Mouse (Mus musculus) thymus, adult 2 months (tissue): Measurements from ENCODE around the gene Fut8. TPM values are rescaled to one million over a fixed set of nuclear protein-coding genes. Genes with fewer than 3 reads are reported as not detected.

Experiments
- DNase-seq: peaks from one replicate; pipeline ENCODE4 v3.0.0; 2021
- H3K27ac ChIP-seq: fragments of 200-500 bp; 2 replicates; pipeline ENCODE4 v1.5.1; 2012; ENCODE audit warnings: low read length, control low read depth; ENCODE audit not compliant: control insufficient read depth, insufficient read depth
- H3K27me3 ChIP-seq: fragments of 200-500 bp; 2 replicates; pipeline ENCODE4 v1.6.1; 2012; ENCODE audit warnings: mild to moderate bottlenecking, low read length, moderate library complexity, mixed read lengths; ENCODE audit not compliant: control insufficient read depth, insufficient read depth
- H3K36me3 ChIP-seq: fragments of 200-500 bp; 2 replicates; pipeline ENCODE4 v1.6.1; 2012; ENCODE audit warnings: mild to moderate bottlenecking, low read length, moderate library complexity; ENCODE audit not compliant: control insufficient read depth, insufficient read depth
- H3K4me1 ChIP-seq: fragments of 200-500 bp; replicated peaks from 2 replicates; pipeline ENCODE4 v1.6.1; 2012; ENCODE audit warnings: low read length; ENCODE audit not compliant: control insufficient read depth, insufficient read depth
- H3K4me3 ChIP-seq: fragments of 200-500 bp; 2 replicates; pipeline ENCODE4 v1.5.1; 2012; ENCODE audit warnings: mild to moderate bottlenecking, low read length, control low read depth, moderate library complexity; ENCODE audit not compliant: control insufficient read depth, insufficient read depth
- CTCF ChIP-seq: fragments of 200-500 bp; IDR thresholded peaks from 2 replicates; pipeline ENCODE4 v1.5.1; 2012; ENCODE audit warnings: mild to moderate bottlenecking, control low read depth, low read length, moderate library complexity, borderline replicate concordance; ENCODE audit not compliant: control insufficient read depth, poor library complexity, insufficient read depth; ENCODE audit errors: extremely low read depth
- POLR2A ChIP-seq: fragments of 200-500 bp; IDR thresholded peaks from 2 replicates; pipeline ENCODE4 v1.6.1; 2012; ENCODE audit warnings: mild to moderate bottlenecking, low read length, control low read depth, moderate library complexity; ENCODE audit not compliant: control insufficient read depth, poor library complexity, insufficient read depth; ENCODE audit errors: extremely low read depth
- WGBS: fragments of 180-500 bp; shearing (Covaris S2); methylation state at CpG from one replicate; pipeline ENCODE4 v1.1.7; 2018; 5-methylcytosine and 5-hydroxymethylcytosine counted together
- polyA plus RNA-seq: library from polyadenylated mRNA; depleted of rRNA; stranded (reverse); fragments of >200 nt; gene quantifications from 2 replicates; pipeline ENCODE4 v1.2.3, GENCODE M21; 2012

Gene Fut8
- polyA plus RNA-seq, 1 experiment, result 10.8 TPM

DNA sequence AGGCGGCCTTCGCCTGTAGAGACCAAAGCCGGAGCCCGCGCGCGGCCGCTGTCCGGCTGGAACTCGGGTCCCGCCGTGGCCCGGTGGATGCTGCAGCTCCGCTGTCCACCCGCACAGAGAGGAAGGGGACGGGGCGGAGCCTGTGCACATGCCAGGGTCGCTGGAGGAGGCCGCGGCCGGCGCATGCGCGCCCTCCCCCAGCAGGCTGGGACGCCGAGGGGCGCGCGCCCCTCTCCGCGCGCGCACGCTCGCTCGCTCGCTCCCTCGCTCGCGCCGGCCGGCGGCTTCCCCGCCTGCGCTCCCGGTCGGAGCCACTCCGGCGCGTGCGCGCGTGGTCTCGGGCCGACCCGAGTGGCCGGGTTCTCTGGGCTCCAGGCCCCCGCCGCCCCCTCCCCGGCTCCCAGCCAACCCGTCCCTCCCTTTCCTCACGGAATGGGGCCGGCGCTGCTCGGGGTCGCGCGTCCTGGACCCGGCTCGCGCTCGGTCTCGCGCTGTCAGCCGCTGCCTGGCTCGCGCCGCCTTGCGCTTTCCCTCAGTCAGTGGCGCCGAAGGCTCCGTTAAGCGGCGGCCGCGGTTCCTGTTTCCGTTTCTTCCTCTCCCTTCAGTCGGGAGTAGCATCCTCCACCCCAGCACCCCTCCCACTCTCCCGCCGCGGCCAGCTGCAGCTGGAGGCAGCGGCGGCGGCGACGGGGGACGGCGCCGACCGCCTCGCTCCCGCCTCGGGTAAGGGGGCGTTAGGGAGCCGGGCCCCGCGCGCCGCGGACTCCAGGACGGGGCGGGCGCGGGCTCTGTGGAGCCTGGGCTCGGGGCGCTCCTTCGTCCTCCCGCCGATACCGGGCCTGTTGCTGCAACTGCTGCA, 835 bp downstream of the Fut8 start:
- Histone ChIP-seq H3K36me3 (no peaks in the 10 kb centered on the region), H3K4me3 (peak overlapping the region; percentile 61), H3K27ac (peak overlapping the region; percentile 39), H3K27me3 (no peaks in the 10 kb centered on the region), H3K4me1 (peaks cover 3% of the 10 kb centered on the region; the same call in 1 of the 2 replicates)
- WGBS, result under 1% methylated on average over 118 of the region's 120 CpGs
- TF ChIP-seq POLR2A (peak; percentile 92), CTCF (peak; percentile 13; the same call in 1 of the 2 replicates)
- DNase-seq, result peak; percentile 91

DNA sequence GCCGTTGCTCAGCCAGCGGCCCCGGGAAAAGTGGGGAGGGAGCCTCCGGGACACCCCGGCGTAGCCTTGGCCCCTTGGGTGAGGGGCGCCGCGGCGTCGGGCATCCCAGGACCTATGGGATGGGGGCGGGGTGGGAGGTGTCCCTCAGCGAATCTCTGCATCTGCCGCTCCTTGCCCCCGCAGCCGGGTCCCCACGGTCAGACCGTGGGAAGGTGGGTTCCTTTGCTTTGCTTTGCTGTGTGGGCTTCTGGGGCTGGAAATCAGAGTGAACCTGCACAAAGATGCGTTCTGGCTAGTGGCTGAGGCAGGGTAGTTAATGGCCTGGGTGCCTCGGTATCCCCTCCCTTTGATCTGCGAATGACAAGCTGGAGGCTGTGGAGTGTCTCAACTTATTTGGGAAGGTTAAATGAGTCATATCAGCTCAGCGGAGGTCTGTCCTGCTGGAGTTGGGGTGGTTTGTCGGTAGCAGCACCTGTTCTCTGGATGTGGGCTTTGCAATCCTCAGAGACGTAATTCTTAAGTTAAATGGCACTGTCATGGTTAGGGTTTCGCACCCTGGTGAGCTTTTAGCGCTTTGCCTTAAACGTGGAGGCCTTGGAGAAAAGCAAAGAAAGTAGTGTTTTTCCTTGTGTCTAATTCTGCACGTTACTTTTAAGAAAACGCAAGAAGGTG, 1.6 kb downstream of the Fut8 start:
- no peak for DNase-seq

GRCm38 (mm10) chr12:77240372-77240771, 2.4 kb downstream of the Fut8 start:
- no peaks in the 10 kb centered on the region for H3K27me3 ChIP-seq
- no peak overlapping the region for H3K4me3 ChIP-seq
- TF ChIP-seq POLR2A (no peak), CTCF (no peak)
- WGBS, result 9% methylated on average over 6 of the region's 6 CpGs
- DNase-seq, result no peak
- peaks cover 3% of the 10 kb centered on the region; the same call in 1 of the 2 replicates for H3K4me1 ChIP-seq
- no peaks in the 10 kb centered on the region for H3K36me3 ChIP-seq
- H3K27ac ChIP-seq, result no peak overlapping the region

More for the DNA sequence above, 1.6 kb downstream of the Fut8 start:
- under 1% methylated on average over 29 of the region's 29 CpGs for WGBS
- TF ChIP-seq CTCF, result 0 out of 2 replicates have a peak, but pooled peaks have one; percentile 23
- no peak for TF ChIP-seq POLR2A
- Histone ChIP-seq H3K36me3 (no peaks in the 10 kb centered on the region), H3K4me1 (peaks cover 3% of the 10 kb centered on the region; the same call in 1 of the 2 replicates), H3K4me3 (peak overlapping the region; percentile 61), H3K27ac (peak overlapping the region; percentile 16; the same call in 1 of the 2 replicates), H3K27me3 (no peaks in the 10 kb centered on the region)

DNA sequence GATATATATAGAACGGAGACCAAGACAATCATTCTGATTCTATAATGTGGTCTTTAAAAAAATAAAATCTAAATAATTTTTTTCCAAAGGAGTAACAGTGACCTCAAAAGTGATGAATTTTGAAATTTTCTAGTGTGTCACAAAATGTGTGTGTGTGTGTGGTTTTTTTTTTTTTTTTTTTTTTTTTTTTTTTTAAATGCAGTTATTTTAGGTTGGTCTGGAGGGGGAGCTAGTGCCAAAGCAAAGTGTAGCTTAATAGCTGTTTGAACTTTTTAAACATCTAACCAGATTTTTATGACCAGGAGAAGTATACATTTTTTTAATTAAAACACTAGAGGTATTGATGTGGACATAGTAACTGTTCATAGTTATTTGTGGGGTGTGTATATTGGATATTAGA, 2.9 kb downstream of the Fut8 start:
- peaks cover 3% of the 10 kb centered on the region; the same call in 1 of the 2 replicates for H3K4me1 ChIP-seq
- H3K27me3 ChIP-seq, result no peaks in the 10 kb centered on the region
- peak; percentile 49 for DNase-seq
- H3K36me3 ChIP-seq, result no peaks in the 10 kb centered on the region
- H3K27ac ChIP-seq, result no peak overlapping the region
- 12% methylated on average over 1 of the region's 1 CpGs for WGBS
- H3K4me3 ChIP-seq, result no peak overlapping the region
- no peak for TF ChIP-seq CTCF

- H3K27me3 ChIP-seq, result no peaks in the 10 kb centered on the region
- H3K27ac ChIP-seq, result no peak overlapping the region
- no peaks in the 10 kb centered on the region for H3K36me3 ChIP-seq
- H3K4me3 ChIP-seq, result no peak overlapping the region
- no peaks in the 10 kb centered on the region for H3K4me1 ChIP-seq
- no peak for TF ChIP-seq CTCF
- no peak for TF ChIP-seq POLR2A
- peak; percentile 46 for DNase-seq
These were observed 24.7 kb downstream of the Fut8 start for GRCm38 (mm10) chr12:77262650-77263049.

- DNase-seq, result no peak
- no peaks in the 10 kb centered on the region for H3K27me3 ChIP-seq
- no peak overlapping the region for H3K27ac ChIP-seq
- no peak overlapping the region for H3K4me3 ChIP-seq
- H3K4me1 ChIP-seq, result no peaks in the 10 kb centered on the region
- WGBS, result 96% methylated on average over 2 of the region's 2 CpGs
- TF ChIP-seq CTCF (no peak), POLR2A (no peak)
- H3K36me3 ChIP-seq, result no peaks in the 10 kb centered on the region
These were observed 25.9 kb downstream of the Fut8 start for GRCm38 (mm10) chr12:77263816-77264215.
